Mouse (Mus musculus): ENCODE measurements around the gene Rrp1b.

- no peak for TF ChIP-seq GATA1 (IDR thresholded peaks at IDR 0.05; ENCODE audit: low read length)
- no peak for TF ChIP-seq TAL1 (IDR thresholded peaks at IDR 0.05; ENCODE audit: low read length)
Observed at GRCm38 (mm10) chr17:32067541-32067940, 31.6 kb downstream of the Rrp1b start.

Measured in erythroblast, embryonic 14.5 days (primary cell).